Mouse (Mus musculus) layer of hippocampus, postnatal 14 days (tissue): Measurements from ENCODE around the gene Tppp. TPM values are rescaled to one million over a fixed set of nuclear protein-coding genes. Genes with fewer than 3 reads are reported as not detected.
A peak's percentile ranks its signal among the peaks of the same experiment; 100 is the strongest.
"Not testable (repeated sequence)": the region's sequence is repeated elsewhere in the genome, so short reads cannot be mapped to it uniquely, and the experiment has no call there.

Experiments
- DNase-seq, 2 experiments: peaks; one replicate each; pipeline ENCODE4 v3.0.0; 2021 to 2022; ENCODE audit warnings: low spot score in 2 of 2, mixed read lengths in 1 of 2
- total RNA-seq, 2 experiments: library from RNA; stranded (reverse); gene quantifications; 2 replicates each; pipeline ENCODE4 v1.2.3; 2021

Tppp gene
- total RNA-seq, 2 experiments from 2014 or later, result 206 to 208 TPM

DNA sequence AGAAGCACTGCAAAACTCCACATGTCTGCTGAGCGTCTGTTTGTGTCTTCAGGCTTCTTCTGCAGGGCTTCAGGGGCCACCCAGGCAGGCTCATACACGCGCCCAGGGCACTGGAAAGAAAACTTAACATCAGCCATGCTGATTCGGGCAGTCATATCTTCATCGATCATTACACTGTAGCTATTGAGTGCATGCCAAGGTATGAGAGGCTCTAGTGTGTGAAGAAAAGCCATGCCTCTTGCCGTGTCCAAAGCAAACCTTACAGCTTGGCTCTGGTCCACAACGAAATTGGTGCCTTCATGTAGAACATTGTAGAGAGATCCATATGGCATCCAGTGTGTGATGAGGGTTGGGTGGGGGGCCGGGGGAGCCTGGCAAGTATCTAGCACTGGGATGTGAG lies 9.8 kb downstream of the Tppp start:
- not testable (repeated sequence) for DNase-seq

DNA sequence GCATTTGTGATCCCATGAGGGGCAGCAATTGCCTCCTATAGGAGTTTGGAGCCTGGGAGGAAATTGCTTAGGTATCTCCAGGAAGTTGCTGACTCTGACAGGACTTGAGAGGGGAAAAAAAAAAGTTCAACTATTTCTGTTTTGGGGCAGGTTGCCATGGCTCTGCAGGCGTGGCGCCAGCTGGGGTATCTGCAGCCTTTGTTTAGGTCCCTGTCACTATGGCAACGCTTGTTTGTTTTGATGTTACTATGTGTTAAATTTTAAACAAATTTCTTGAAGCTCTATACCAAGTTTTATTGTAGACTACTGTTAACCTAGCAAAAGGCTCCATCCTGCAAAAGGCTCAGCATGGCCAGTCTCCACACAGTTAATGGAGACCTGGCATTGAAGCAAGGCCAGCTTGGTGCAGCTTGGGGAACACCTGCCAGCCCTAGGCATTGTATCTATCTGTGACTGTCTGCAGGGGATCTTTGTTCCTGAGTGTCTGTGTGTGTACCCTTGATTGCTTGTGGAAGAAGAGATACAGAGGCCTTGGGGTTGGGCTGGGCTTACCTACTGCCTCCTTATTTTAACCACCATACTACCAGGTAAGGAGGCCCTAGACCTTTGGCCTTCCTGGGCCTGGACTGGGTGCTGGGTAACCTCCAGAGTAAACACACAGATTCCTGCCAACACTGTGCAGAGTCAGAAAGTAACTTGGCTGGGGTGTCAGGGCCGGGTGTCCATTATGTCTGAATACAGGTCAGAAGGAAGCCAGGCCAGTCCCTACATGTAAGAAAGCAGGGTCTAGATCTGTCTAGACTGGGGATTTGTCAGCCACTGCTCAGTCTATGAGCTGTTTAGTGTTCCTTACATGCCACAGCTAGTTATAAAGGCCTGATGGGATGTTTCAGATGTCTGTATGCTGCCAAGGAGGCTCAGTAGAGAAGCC lies 16.2 kb downstream of the Tppp start:
- no peak for DNase-seq

DNA sequence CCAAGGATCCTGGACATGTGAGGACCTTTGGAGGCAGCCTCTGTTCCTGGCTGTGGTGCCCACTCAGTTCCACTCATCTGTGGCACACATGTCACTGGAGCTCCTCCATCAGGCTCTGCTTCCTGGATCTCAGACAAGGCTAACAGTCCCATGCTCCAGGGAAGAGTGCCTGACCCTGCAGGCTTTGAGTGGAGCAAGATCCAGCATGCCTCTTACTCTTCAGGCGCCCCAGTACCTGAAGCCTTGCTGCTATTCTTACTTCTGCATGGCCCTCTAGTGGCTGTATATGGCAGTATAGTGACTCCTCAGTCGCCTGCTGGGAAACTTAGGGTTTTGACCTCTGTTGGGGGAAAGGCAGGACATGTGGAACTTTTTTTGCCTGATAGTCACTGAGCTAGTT lies 17.0 kb downstream of the Tppp start:
- peak in 1 of 2 experiments; percentile 36 for DNase-seq

DNA sequence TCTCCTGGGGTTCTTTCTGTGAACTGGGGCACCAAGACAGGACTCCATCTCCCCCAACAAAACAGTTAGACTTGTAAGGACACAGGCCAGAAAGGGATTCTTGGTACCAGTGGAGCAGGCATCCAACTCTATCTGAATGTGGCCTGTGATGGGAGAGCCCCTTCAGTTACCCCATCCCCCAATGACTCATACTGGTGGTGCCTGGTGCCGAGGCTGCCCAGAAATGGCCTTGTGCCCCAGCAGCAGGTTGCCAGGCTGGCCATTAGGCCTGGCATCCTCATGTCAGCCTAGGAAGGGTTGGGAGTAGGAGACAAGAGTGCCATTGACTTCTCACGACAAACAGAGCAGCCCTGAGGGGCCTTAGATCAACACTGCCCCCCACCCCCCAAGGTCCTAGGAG lies 18.9 kb downstream of the Tppp start:
- no peak for DNase-seq

DNA sequence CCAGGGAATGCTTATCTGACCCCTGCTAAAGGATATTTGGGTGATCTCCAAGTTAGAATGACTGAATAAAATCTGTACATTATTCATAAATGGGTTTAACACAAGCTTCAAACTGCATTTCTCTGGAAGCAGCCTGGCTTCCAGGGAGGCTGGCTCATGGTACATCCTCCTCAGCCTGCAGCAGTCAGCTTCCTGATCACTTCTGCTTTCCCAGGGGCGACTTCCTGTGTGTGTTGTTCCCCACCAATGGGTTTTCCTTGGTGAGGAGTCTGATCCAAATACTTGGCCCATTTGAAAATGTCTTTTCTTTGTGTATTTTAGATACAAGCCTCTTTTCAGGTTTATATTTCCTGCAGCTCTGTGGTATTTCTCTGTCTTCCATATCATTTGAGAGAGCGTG lies 19.8 kb downstream of the Tppp start:
- no peak for DNase-seq

DNA sequence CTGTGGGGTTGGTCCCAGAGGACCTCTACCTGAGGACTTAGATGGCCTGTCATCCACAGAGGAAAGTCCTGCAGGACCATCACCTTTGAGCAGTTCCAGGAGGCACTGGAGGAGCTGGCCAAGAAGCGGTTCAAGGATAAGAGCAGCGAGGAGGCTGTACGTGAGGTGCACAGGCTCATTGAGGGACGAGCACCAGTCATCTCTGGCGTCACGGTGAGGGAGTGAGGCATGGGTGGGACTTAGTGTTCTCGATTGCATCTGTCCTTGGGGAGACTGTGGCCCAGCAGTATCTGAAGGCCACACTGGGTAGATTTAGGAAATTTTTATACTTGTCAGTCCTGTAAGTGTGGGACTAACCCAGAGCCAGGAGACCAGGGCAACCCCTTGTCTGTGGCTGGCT lies 21.5 kb downstream of the Tppp start:
- no peak for DNase-seq

DNA sequence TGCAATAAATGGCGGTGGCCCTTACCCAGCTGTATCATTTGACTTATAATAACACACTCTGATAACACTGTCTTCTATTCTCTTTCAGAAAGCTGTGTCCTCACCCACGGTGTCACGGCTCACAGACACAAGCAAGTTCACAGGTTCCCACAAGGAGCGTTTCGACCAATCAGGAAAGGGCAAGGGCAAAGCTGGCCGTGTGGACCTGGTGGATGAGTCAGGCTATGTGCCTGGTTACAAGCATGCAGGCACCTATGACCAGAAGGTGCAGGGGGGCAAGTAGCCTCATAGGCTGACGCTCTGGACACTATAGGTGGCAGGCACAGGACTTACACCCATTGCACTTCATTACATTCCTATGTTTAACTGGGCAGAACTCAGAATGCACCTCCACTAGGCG lies 21.9 kb downstream of the Tppp start:
- no peak for DNase-seq

DNA sequence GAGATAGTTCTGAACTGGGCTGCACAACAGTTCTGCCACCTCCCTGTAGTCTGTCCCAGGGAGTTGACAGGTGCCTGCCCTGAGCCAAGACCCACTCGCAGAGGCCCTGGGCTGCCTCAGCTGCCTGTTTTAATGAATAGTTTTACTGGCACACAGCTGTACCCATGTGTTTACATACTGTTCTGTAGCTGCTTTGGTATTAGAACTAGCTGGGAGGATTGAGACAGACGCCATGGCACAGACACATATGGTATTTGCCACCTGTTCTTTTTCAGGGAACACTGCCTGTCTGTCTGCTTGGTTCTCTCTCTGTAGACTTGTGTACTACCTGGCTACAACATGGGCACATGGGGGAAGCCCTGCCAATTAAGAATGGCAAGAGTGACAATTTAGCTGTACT lies 25.5 kb downstream of the Tppp start:
- peak; percentile 29 to 67 for DNase-seq

DNA sequence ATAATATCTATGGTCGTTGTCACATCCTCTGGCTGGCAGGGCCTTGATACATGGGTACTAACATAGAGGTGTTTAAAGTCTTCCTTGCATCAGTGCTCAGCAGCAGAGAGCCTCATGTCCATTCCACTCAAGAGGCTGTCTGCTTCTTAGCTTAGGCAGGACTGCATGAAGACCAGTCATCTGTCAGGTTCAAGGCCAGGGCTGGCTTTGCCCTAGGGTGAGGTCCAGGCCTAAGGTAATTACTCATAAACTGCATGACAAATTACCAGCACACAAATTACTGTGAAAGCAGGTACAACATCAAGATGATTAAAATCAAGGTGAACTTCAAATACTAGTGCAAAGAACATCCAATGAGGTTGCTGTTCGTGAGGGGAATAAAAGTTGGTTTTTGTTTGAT lies 26.6 kb downstream of the Tppp start:
- no peak for DNase-seq

DNA sequence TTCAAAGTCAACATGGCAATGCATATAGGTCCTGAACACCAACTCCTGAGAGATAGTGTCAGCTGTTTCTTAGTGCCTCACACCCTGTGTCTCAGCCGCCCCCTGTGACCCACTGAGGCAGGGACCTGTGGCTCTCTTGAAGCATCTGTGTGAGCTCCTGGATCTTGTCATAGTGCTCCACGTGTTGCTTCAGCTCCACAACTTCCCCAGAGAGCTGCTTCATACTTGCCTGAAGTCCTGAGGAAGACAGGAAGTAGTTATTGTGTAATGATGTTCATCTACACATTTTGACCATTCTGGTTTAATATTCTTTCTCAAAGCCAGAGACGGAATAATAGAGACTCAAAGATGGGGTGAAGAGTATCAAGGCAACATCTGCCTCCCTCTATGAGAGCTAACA lies 30.7 kb downstream of the Tppp start:
- no peak for DNase-seq

DNA sequence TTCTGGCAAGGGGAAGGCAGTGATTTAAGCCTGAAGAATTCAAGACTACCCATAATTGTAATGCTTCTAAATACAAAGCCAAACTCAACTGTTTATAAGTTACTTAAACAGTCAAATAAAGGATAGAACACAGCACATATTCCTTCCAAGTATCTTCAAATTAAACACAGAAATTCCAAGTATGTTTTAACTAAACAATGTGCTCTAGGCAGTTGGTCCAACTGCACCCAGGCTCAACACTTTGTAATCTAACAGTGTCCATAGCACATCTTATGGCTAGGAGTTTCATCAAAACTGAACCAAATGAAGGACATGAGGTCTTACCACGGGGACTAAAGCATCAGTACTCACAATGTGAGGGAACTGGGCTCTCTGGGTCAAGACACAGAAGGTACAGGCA lies 47.0 kb downstream of the Tppp start:
- no peak for DNase-seq

DNA sequence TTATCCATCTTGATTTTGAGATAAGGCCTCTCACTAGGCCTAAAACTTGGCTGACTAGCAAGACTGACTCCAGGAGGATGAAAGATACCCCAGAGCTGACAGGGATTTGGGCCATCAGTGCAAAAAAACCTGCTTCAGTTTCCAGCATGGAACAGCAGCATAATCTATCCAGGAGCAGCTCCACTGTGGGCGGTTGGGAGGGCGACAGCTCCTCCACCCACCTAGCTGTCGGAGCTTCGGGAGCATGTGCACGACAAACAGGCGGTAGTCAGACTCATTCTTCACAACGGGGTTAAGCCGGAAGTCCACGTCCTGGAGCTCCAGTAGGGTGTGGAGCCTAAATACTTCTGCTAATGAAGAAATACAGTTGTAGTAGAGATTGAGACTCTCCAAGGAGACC lies 48.9 kb downstream of the Tppp start:
- DNase-seq, result peak in 1 of 2 experiments; percentile 29

DNA sequence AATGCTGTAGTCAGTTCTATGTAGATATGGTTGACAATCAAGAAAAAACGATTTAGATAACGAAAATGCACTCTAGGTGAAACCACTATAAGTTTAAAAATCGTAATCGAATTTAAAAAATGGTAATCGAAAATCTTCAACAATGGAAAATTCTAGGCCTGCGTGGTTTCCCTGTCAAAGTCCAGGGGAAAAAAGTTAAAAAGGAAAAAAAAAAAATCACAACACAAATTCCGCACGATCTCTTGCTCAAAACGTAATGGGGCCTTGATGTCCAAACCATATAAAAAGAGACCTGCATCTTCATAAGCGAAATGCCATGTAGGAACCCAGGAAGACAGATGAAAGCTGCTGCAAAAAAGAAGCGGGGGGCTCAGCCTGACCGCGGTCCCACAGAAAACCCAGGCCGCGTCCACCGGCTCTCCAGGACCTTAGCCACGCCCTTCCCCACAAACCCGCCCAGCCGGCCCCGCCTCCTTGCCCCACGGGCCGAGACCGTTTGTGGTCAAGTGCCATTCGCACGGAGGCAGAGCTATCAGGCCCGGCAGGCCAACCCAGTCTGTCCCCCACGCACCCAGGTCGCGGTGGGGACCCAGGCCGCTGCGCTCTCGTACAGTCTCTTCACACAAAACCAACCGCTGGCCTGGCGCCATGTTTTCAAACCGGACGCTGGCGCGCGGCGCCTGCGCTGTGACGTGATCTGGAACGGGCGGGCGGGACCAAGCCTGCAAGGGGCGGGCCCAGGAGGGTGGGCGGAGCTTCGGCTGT lies 52.6 kb downstream of the Tppp start, which contains the start of gene Cep72:
Gene Cep72, minus strand, starts transcription at position 687 of the 765 bp plus-strand sequence.
- peak; percentile 89 to 92 for DNase-seq

DNA sequence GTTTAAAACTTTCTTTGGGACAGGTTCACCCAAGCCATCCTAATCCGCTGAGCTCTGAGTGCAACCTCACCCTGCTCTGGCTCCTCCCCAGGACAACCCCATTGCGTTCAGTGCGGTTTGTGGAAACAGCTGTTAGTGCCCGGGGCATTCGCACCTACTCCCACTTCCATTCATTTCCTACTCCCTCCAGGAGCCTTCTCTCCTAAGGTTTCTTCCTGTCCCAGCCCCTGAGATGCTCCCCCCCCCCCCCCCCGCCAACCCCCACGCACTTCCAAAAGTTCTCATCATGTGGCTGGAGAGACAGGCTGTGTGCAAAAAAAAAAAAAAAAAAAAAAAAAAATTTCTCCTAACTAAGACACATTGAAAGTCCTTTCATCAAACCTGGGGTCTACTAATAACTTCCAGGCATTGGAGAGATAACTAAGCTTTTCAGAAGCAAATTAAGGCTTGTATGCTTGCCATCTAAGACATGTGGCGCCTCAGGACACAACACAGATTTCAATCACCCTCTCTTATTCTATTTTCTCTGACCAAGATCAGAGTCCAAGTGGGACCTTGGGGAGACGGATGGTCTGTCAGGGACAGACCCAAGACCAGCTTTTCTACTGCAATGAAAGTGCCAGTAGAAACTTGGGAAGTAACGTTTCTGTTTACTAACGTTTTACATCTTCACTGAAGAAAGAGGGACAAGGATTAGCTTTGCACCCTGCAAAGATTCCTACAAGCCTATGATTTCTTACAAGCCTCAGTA lies 53.3 kb downstream of the Tppp start:
- no peak for DNase-seq

DNA sequence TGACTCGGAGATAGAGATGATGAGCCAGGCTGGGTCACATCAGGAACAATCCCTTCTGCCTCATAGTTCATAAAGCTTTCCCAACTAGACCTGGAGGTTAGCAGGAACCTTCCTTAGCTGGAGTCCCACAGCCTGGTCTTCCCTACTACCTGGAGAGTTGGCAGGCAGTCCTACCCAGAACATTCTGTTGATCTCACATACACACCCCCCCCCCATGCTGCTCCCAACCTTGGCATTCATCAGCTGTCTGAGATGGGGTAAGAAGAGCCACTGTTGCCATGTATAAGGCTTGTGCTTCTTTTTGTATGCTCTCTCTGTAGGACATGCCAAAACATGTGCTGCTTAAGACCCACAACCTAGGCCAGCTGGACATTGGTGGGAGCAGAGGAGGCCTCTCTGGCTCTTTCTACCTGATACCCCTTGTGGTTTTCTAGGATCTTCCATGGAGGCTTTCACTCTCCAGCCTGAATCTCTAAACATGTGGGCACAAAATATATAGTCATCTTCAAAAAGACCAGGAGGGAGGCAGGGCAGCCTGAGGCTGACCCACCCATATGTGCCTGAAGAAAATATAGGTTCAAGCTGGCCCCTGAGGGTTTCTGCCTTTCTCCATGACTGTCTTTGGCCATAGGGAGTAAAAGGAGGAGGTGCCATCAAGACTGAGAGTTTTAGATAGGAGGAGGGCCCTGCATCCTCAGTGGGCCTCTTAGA lies 54.3 kb downstream of the Tppp start:
- DNase-seq, result no peak

DNA sequence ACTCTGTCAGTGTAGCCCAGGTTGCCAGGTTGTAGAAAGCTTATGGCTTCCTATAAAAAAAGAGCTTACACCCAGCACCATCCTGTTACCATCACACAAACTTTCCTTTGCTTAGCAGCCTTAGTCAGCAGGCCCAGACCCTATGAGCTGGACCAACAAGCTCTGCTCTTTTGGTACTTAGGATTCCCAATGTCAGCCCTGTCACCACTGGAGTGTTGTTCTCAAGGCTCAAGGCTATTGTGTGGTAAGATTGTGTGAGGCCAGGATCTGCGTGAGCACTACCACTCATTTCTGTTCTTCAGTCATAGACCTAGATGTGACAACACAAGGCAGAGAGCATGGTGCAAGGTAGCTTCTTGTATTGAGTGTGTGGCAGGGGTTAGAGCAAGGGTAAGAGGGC lies 57.4 kb downstream of the Tppp start:
- no peak for DNase-seq

DNA sequence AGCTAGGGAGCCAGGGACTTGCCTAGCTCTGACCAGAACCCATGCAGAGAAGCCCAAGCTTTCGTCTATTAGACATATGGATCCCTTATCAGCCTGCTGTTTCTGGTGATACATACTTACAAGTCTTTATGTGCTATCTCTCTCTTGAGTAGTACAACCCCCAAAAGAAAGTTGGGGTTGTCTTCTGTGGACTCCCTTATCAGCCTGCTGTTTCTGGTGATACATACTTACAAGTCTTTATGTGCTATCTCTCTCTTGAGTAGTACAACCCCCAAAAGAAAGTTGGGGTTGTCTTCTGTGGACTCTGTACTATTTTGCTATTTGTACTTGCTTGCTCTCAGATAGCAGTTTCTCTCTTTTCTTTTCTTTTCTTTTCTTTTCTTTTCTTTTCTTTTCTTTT lies 62.0 kb downstream of the Tppp start:
- DNase-seq, result not testable (repeated sequence)

DNA sequence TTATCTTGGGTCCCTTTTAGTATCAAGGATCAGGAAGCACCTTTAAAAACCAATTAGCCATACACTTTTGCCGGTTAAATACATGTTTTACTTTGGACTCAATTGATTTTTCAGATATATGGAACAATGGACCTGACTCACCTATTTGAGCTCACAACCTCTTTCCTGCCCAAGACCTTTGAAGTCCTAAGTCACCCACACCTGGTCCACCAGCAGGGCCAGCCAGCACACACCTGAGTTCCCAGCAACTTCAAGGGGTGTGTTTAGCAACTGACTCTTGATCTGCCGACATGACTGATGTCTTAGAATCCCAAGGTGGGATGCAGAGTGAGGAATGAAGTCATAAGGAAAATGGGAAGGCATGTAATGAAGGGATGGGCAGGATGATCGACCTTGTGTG lies 62.5 kb downstream of the Tppp start:
- no peak for DNase-seq

DNA sequence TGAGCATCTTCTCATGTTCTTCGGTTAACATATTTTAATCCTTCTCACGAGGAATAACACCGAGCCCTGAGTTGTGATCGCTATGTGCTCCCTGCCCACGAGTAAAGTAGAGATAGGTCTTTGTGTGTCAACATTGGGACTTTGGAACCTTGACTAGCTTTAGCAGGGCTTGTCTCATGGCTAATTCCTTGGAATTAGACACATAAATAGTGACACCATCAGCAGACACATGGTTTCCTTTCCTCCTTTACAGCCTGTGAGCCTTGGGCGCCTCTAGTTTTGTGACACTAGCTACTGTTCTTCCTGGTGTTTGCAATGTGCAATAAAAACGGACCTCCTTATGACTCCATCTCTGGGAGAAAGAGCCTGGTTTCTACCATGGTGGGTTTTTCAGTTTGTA lies 64.2 kb downstream of the Tppp start:
- no peak for DNase-seq
